Mouse (Mus musculus) embryonic facial prominence, embryonic 11.5 days (tissue): Measurements from ENCODE around the gene Asic2. TPM values are rescaled to one million over a fixed set of nuclear protein-coding genes. Genes with fewer than 3 reads are reported as not detected.

Source experiments
- ATAC-seq: fragments of 200-750 bp; cut with Nextera tagmentation; replicated peaks from 2 replicates; pipeline ENCODE4 v1.8.0; 2017; ENCODE audit warnings: low read depth; ENCODE audit not compliant: insufficient number of reproducible peaks, low FRiP score, low TSS enrichment
- DNase-seq: peaks from one replicate; pipeline ENCODE4 v3.0.0-alpha.2; 2015; ENCODE audit warnings: low spot score
- H3K27ac ChIP-seq: fragments of 300-500 bp; sonication (generic); replicated peaks from 2 replicates; pipeline ENCODE4 v1.5.1; 2014; ENCODE audit warnings: mild to moderate bottlenecking, low read depth, low read length, control low read depth
- H3K27me3 ChIP-seq: fragments of 300-500 bp; sonication (generic); 2 replicates; pipeline ENCODE4 v1.6.1; 2014; ENCODE audit warnings: mild to moderate bottlenecking, low read length, moderate library complexity, mixed read lengths; ENCODE audit not compliant: control insufficient read depth, insufficient read depth
- H3K36me3 ChIP-seq: fragments of 300-500 bp; sonication (generic); replicated peaks from 2 replicates; pipeline ENCODE4 v1.6.1; 2014; ENCODE audit warnings: low read depth, mild to moderate bottlenecking, low read length, moderate library complexity, mixed read lengths; ENCODE audit not compliant: control insufficient read depth, insufficient read depth
- H3K4me1 ChIP-seq: fragments of 300-500 bp; sonication (generic); 2 replicates; pipeline ENCODE4 v1.6.1; 2014; ENCODE audit warnings: low read length, mixed read lengths; ENCODE audit not compliant: control insufficient read depth, insufficient read depth
- H3K4me2 ChIP-seq: fragments of 300-500 bp; sonication (generic); 2 replicates; pipeline ENCODE4 v1.6.1; 2014; ENCODE audit warnings: low read depth, mild to moderate bottlenecking, control low read depth, low read length, moderate library complexity
- H3K4me3 ChIP-seq: fragments of 300-500 bp; sonication (generic); 2 replicates; pipeline ENCODE4 v1.5.1; 2014; ENCODE audit warnings: low read depth, low read length, control low read depth
- H3K9ac ChIP-seq: fragments of 300-500 bp; sonication (generic); replicated peaks from 2 replicates; pipeline ENCODE4 v1.6.1; 2014; ENCODE audit warnings: mild to moderate bottlenecking, control low read depth, low read length
- H3K9me3 ChIP-seq: fragments of 300-500 bp; sonication (generic); replicated peaks from 2 replicates; pipeline ENCODE4 v1.6.1; 2016; ENCODE audit warnings: mild to moderate bottlenecking, low read length, inconsistent platforms, mixed read lengths; ENCODE audit not compliant: control insufficient read depth
- WGBS: fragments of 180-500 bp; shearing (Covaris S2); extraction: QIAGEN DNeasy Blood & Tissue Kit; methylation state at CpG from one replicate; pipeline ENCODE4 v1.1.7; 2014; 5-methylcytosine and 5-hydroxymethylcytosine counted together
- polyA plus RNA-seq: library from polyadenylated mRNA; unstranded; fragments of >200 nt; fragmentation: Nextera tagmentation; extraction: Ambion mirVana; gene quantifications from 2 replicates; pipeline ENCODE4 v1.2.1, GENCODE M21; 2014

Asic2 gene
- polyA plus RNA-seq, 1 experiment from 2014 or later, result 0.46 TPM

DNA sequence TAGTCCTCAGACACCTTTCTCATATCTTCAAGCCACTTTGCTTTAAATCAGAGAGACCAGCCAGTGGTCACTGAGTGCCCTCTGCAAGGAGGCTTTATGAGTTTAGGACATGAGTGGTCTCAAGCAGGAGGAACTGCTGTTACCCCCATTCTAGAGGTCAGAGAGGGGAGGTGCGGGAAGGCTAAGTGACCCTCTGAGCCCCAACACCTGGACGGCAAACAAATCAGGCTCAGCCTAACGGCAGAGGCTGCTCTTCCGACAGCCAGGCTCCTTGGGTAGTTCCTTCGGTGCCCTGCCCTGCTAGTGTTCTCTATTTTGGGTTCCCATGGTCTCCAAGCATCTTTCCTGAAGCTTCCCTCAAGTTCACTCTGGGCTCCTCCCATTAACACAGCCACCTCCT, 357.8 kb downstream of the Asic2 start:
- no peak overlapping the region for H3K9ac ChIP-seq
- DNase-seq (no peak), ATAC-seq (no peak)
- no peak overlapping the region for H3K27ac ChIP-seq
- H3K27me3 ChIP-seq, result no peaks in the 10 kb centered on the region
- H3K9me3 ChIP-seq, result no peaks in the 10 kb centered on the region
- no peak overlapping the region for H3K4me2 ChIP-seq
- no peak overlapping the region for H3K4me3 ChIP-seq
- H3K36me3 ChIP-seq, result no peaks in the 10 kb centered on the region
- 80% methylated on average over 5 of the region's 5 CpGs for WGBS
- H3K4me1 ChIP-seq, result no peaks in the 10 kb centered on the region

DNA sequence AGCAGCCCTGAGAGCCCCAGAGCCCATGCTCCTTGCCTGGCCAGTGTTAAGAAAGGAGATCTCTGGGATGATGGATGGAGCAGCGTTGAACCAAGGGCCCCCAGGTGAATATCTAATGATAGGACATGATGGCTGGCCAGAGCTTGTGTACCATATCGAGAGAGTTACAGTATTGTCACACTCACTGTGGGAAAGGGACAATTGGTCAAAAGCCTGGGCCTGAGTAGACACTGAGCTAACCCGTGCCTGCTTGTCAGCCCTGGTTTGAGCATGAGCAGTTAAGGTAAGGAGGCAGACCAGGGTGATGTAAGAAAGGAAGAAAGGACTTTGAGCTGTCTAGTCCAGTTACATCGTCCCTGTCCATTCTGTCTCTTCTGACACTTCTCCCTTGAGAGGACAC, 365.3 kb downstream of the Asic2 start:
- ATAC-seq (no peak), DNase-seq (no peak)
- Histone ChIP-seq H3K4me1 (no peaks in the 10 kb centered on the region), H3K36me3 (no peaks in the 10 kb centered on the region), H3K4me2 (no peak overlapping the region), H3K27ac (no peak overlapping the region), H3K4me3 (no peak overlapping the region), H3K9me3 (no peaks in the 10 kb centered on the region), H3K27me3 (no peaks in the 10 kb centered on the region), H3K9ac (no peak overlapping the region)
- 89% methylated on average over 4 of the region's 4 CpGs for WGBS

DNA sequence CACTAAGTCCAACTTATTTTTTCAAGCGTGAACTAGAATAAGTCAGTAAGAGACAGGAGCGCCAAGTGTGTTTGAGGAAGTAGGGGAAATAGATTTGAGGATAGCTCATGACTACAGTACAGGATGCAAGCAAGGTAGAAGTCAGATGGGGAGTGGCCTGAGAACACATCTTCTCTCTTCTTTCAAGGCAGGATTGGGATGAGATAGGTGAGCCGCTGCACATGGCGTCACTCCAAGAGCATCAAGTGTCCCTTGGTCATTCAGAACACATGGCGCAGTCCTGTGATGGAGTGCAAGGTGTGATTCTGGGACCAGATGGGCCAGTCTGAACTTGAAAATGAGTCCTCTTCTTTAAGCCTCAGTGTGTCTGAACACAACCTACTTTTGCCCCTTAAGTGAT, 366.5 kb downstream of the Asic2 start:
- DNase-seq, result no peak
- Histone ChIP-seq H3K27me3 (no peaks in the 10 kb centered on the region), H3K4me2 (no peak overlapping the region), H3K36me3 (no peaks in the 10 kb centered on the region), H3K4me1 (no peaks in the 10 kb centered on the region), H3K27ac (no peak overlapping the region), H3K9ac (no peak overlapping the region), H3K4me3 (no peak overlapping the region), H3K9me3 (no peaks in the 10 kb centered on the region)
- no peak for ATAC-seq
- 93% methylated on average over 5 of the region's 5 CpGs for WGBS

DNA sequence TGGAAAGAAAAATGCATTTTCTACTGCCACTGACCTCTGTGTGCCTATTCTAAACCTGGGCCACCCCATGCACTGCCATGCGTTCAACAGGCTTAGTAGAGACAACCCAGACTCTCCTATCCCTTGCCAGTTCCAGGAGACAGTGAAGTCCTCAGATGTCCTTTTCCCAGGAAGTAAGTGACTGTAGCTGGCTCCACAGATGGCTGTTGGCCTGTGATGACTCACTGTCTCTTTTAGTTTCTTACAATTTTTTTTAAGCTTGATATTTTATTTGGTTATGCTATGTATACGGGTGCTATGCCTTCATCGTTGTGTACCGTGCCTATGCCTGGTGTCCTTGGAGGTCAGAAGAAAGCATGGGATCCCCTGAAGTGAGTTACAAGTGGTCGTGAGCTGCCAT, 370.7 kb downstream of the Asic2 start:
- H3K36me3 ChIP-seq, result no peaks in the 10 kb centered on the region
- H3K9me3 ChIP-seq, result no peaks in the 10 kb centered on the region
- H3K4me1 ChIP-seq, result no peaks in the 10 kb centered on the region
- WGBS, result 94% methylated on average over 5 of the region's 5 CpGs
- H3K9ac ChIP-seq, result no peak overlapping the region
- no peak overlapping the region for H3K27ac ChIP-seq
- H3K4me2 ChIP-seq, result no peak overlapping the region
- no peaks in the 10 kb centered on the region for H3K27me3 ChIP-seq
- DNase-seq, result no peak
- no peak overlapping the region for H3K4me3 ChIP-seq
- no peak for ATAC-seq

DNA sequence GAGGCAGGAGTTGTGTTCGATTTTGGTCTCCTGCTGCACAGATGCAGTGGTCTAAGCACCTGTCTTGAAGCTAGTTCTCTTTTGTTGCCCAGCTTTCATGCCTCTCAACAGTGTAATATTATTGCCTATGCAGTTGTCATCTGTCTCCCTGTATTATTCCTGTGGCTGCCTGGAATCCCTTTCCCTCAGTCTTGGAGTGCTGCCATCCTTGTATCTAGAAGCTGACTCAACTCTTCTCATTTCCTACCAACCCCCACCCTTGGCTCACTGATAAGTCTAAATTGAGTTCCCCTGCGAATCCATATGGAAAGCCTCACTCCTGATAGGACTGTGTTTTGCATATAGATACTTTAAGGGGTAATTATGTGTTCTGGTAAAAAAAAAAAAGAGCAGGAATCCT, 373.0 kb downstream of the Asic2 start:
- Histone ChIP-seq H3K4me1 (no peaks in the 10 kb centered on the region), H3K9ac (no peak overlapping the region), H3K9me3 (no peaks in the 10 kb centered on the region), H3K36me3 (no peaks in the 10 kb centered on the region), H3K27ac (no peak overlapping the region), H3K4me2 (no peak overlapping the region), H3K27me3 (no peaks in the 10 kb centered on the region), H3K4me3 (no peak overlapping the region)
- WGBS, result 87% methylated on average over 2 of the region's 2 CpGs
- DNase-seq (no peak), ATAC-seq (no peak)

DNA sequence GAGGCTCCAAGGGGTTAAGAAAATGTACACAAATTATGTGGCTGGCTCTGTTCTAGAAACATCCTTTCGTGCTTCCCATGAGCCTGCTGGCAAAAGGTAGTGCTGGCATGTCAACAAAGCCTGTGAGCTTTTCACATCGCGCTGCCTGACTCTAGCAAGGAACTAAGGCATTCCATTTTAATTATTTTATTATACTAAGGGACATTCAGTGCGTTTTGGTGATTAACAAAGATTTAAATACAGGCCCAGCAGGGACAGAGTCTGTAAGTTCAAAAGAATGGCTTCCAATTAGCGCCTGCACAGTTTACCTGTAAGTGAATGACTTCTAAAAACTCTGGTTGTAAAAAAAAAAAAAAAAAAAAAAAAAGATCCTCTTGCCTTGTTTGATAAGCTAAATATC, 375.5 kb downstream of the Asic2 start:
- no peak for ATAC-seq
- no peak overlapping the region for H3K4me3 ChIP-seq
- WGBS, result 71% methylated on average over 5 of the region's 5 CpGs
- no peaks in the 10 kb centered on the region for H3K36me3 ChIP-seq
- H3K4me1 ChIP-seq, result no peaks in the 10 kb centered on the region
- H3K9me3 ChIP-seq, result no peaks in the 10 kb centered on the region
- no peak overlapping the region for H3K27ac ChIP-seq
- H3K27me3 ChIP-seq, result no peaks in the 10 kb centered on the region
- H3K9ac ChIP-seq, result no peak overlapping the region
- no peak for DNase-seq
- no peak overlapping the region for H3K4me2 ChIP-seq

DNA sequence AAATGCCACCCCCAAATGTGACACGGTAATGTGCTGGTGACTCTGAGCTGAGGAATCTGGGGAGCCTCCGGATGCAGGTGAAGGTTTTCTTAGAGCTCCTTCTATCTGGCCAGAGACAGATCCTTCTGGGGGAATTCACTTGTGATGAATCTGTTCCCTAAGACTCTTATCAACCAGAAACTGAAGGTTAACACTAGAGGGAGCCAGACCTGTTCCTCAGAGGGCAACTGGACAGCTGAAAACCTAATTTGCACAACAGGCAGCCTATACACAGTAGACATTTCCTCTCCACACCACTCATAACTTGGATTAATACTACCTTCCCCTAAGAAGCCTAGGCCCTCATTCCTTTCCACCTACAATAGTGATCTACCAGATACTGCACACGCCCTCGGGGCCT, 377.3 kb downstream of the Asic2 start:
- 78% methylated on average over 4 of the region's 4 CpGs for WGBS
- peak; percentile 33 for DNase-seq
- Histone ChIP-seq H3K4me3 (no peak overlapping the region), H3K27me3 (no peaks in the 10 kb centered on the region), H3K4me2 (no peak overlapping the region), H3K27ac (no peak overlapping the region), H3K36me3 (no peaks in the 10 kb centered on the region), H3K9me3 (no peaks in the 10 kb centered on the region), H3K9ac (no peak overlapping the region), H3K4me1 (no peaks in the 10 kb centered on the region)
- no peak for ATAC-seq

DNA sequence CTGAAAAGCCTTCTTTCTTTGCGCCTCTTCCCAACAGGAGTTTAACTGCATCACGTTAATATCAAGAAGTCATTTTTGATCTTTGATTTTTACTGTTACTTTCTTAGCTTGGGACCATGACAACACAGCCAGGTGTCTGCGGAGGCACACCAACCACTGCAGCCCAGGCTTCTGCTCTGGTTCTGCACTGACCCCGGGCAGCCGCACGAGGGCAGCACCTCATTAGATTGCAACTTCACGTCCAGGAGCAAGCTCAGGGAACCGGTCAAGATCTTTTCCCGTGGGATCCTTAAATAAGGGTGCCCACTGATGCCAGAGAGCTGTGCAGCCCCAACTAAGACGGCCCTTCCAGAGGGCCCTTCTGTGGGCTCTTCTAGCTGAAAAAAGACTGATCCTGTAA, 379.6 kb downstream of the Asic2 start:
- no peaks in the 10 kb centered on the region for H3K27me3 ChIP-seq
- DNase-seq (peak; percentile 57), ATAC-seq (no peak)
- no peak overlapping the region for H3K4me3 ChIP-seq
- no peaks in the 10 kb centered on the region for H3K36me3 ChIP-seq
- H3K9ac ChIP-seq, result no peak overlapping the region
- H3K4me2 ChIP-seq, result no peak overlapping the region
- H3K27ac ChIP-seq, result no peak overlapping the region
- H3K9me3 ChIP-seq, result no peaks in the 10 kb centered on the region
- H3K4me1 ChIP-seq, result no peaks in the 10 kb centered on the region
- WGBS, result 11% methylated on average over 10 of the region's 10 CpGs

DNA sequence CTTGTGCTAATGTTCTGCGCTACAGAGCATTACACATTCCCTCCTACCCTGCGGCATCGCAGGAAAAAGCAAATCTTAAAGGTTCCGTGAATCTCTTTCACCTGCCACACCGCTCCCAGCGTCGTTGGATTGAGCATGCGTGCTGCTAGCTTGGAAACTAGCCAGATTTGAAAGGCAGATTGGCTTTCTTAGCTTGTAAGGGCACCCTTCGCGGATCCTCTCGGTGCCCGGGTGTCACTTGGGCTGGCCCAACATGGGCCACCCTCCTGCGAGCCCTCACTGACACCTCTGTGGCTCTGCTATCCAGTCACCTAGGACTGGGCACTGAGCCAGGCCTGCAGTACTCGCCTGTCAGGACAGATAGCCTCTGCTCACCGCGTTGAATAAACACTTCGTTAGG, 380.3 kb downstream of the Asic2 start:
- no peak for ATAC-seq
- WGBS, result 85% methylated on average over 17 of the region's 17 CpGs
- DNase-seq, result no peak

More for the DNA sequence above, 380.3 kb downstream of the Asic2 start:
- Histone ChIP-seq H3K9me3 (no peaks in the 10 kb centered on the region), H3K27me3 (no peaks in the 10 kb centered on the region), H3K4me1 (no peaks in the 10 kb centered on the region), H3K36me3 (no peaks in the 10 kb centered on the region), H3K9ac (no peak overlapping the region), H3K4me2 (no peak overlapping the region), H3K27ac (no peak overlapping the region), H3K4me3 (no peak overlapping the region)
